Mouse (Mus musculus) left cerebral cortex, postnatal 14 days (tissue): ENCODE results near the gene Acss3. TPM values are rescaled to one million over a fixed set of nuclear protein-coding genes. Genes with fewer than 3 reads are reported as not detected.

Source experiments
- DNase-seq, 2 experiments: peaks; one replicate each; pipeline ENCODE4 v3.0.0; 2021 to 2022; ENCODE audit warnings: low spot score in 2 of 2, mixed read lengths in 1 of 2
- intact Hi-C: fragments of 180-260 bp; cut with DNase I; formaldehyde crosslinking; loops from one replicate; pipeline ENCODE4 v1.15.1; 2025
- total RNA-seq, 2 experiments: library from RNA; stranded (reverse); gene quantifications; 2 replicates each; pipeline ENCODE4 v1.2.3; 2021

The Acss3 gene
- total RNA-seq, 2 experiments from 2014 or later: 0.68 to 0.74 TPM

- intact Hi-C loops: no loop called here
Observed at GRCm38 (mm10) chr10:107039211-107039610, 84.3 kb downstream of the Acss3 start.

GRCm38 (mm10) chr10:107024254-107024653 is 99.2 kb downstream of the Acss3 start:
- no peak for DNase-seq
- intact Hi-C loops: no loop called here

More at GRCm38 (mm10) chr10:107039211-107039610, 84.3 kb downstream of the Acss3 start:
- DNase-seq: no peak

GRCm38 (mm10) chr10:107021118-107021517 is 102.3 kb downstream of the Acss3 start:
- no peak for DNase-seq
- intact Hi-C loops: no loop called here

- intact Hi-C loops: no loop called here
- no peak for DNase-seq
Observed at GRCm38 (mm10) chr10:107011142-107011541, 112.3 kb downstream of the Acss3 start.

- intact Hi-C loops: no loop called here
- DNase-seq: no peak
Observed at GRCm38 (mm10) chr10:106998052-106998625, 125.3 kb downstream of the Acss3 start.

GRCm38 (mm10) chr10:106989478-106989877 is 134.0 kb downstream of the Acss3 start:
- no peak for DNase-seq
- intact Hi-C loops: no loop called here

GRCm38 (mm10) chr10:106975193-106976141 is 148.0 kb downstream of the Acss3 start:
- intact Hi-C loops: no loop called here
- no peak for DNase-seq

- intact Hi-C loops: no loop called here
- DNase-seq: no peak
Observed at GRCm38 (mm10) chr10:106959026-106959425, 164.4 kb downstream of the Acss3 start.

GRCm38 (mm10) chr10:106941380-106941779 is 182.1 kb downstream of the Acss3 start:
- intact Hi-C loops: no loop called here
- no peak for DNase-seq

GRCm38 (mm10) chr10:106939441-106939840 is 184.0 kb downstream of the Acss3 start:
- no peak for DNase-seq
- intact Hi-C loops: loop anchor here (5.0 to 10.0 kb wide), 3 partner anchors 215 to 765 kb away; partner anchors contain the start of gene Lin7a

GRCm38 (mm10) chr10:106938851-106939250 is 184.6 kb downstream of the Acss3 start:
- DNase-seq: peak in 1 of 2 experiments; percentile 21
- intact Hi-C loops: loop anchor here (5.0 to 10.0 kb wide), 3 partner anchors 216 to 766 kb away; partner anchors contain the start of gene Lin7a

GRCm38 (mm10) chr10:106936996-106937395 is 186.5 kb downstream of the Acss3 start:
- no peak for DNase-seq

GRCm38 (mm10) chr10:106932571-106933073 is 190.8 kb downstream of the Acss3 start:
- peak; percentile 33 to 62 for DNase-seq

More at GRCm38 (mm10) chr10:106936996-106937395, 186.5 kb downstream of the Acss3 start:
- intact Hi-C loops: loop anchor here (5.0 to 10.0 kb wide), 3 partner anchors 218 to 768 kb away; partner anchors contain the start of gene Lin7a

GRCm38 (mm10) chr10:106928576-106929332 is 194.7 kb downstream of the Acss3 start:
- no peak for DNase-seq

More at GRCm38 (mm10) chr10:106932571-106933073, 190.8 kb downstream of the Acss3 start:
- intact Hi-C loops: loop anchor here (2.0 to 10.0 kb wide), 3 partner anchors 222 to 772 kb away; no protein-coding TSS in a partner anchor

GRCm38 (mm10) chr10:106924798-106925197 is 198.7 kb downstream of the Acss3 start:
- no peak for DNase-seq
- intact Hi-C loops: no loop called here

More at GRCm38 (mm10) chr10:106928576-106929332, 194.7 kb downstream of the Acss3 start:
- intact Hi-C loops: no loop called here

GRCm38 (mm10) chr10:106924334-106924733 is 199.1 kb downstream of the Acss3 start:
- intact Hi-C loops: no loop called here

GRCm38 (mm10) chr10:106914822-106915221 is 208.6 kb downstream of the Acss3 start:
- intact Hi-C loops: loop anchor here (10.0 kb wide), 1 partner anchor 310 kb away; no protein-coding TSS in a partner anchor
- no peak for DNase-seq

More at GRCm38 (mm10) chr10:106924334-106924733, 199.1 kb downstream of the Acss3 start:
- no peak for DNase-seq

- intact Hi-C loops: loop anchor here (10.0 kb wide), 1 partner anchor 309 kb away; no protein-coding TSS in a partner anchor
- DNase-seq: no peak
Observed at GRCm38 (mm10) chr10:106914275-106914674, 209.2 kb downstream of the Acss3 start.

GRCm38 (mm10) chr10:106913032-106913431 is 210.4 kb downstream of the Acss3 start:
- intact Hi-C loops: loop anchor here (10.0 kb wide), 1 partner anchor 308 kb away; no protein-coding TSS in a partner anchor
- DNase-seq: no peak
